In genomic region chr9:101045710-101046338, GRCm38 (mm10) we compare ENCODE assay signal across 12 mouse cellular contexts. TPM values are rescaled to one million over a fixed set of nuclear protein-coding genes. Genes with fewer than 3 reads are reported as not detected.
A peak's percentile ranks its signal among the peaks of the same experiment; 100 is the strongest.
DNase-seq lines count a peak whose midpoint lies in the region; ATAC-seq and TF ChIP-seq lines count a peak whose summit lies in the region.
"Had no signal": no experiment of that assay in that cellular context is flagged by ENCODE, and none has a peak within 500 bp of the region (broad histone marks: within the 10 kb centered on the region; RNA-seq: fewer than 3 reads in every experiment).

No protein-coding gene starts in this region.

- ATAC-seq in heart, embryonic 16.5 days (replicated peaks; ENCODE audit: extremely low read depth, insufficient read depth, low FRiP score) = no peak
- peak; percentile 85 for ATAC-seq in common myeloid progenitor, adult 5-6 weeks (replicated peaks; ENCODE audit: low read depth, poor library complexity, severe bottlenecking)
- no peak for ATAC-seq in liver, postnatal 0 days
- no peak for ATAC-seq in forebrain, postnatal 0 days
- ATAC-seq: forebrain, embryonic 13.5 days had no signal

- no peaks in the 10 kb centered on the region for H3K36me3 ChIP-seq in heart, embryonic 16.5 days (ENCODE audit: control insufficient read depth, insufficient read depth)
- no peaks in the 10 kb centered on the region for H3K36me3 ChIP-seq in liver, postnatal 0 days (replicated peaks; ENCODE audit: insufficient read depth, low read length)
- no peaks in the 10 kb centered on the region for H3K36me3 ChIP-seq in forebrain, postnatal 0 days (ENCODE audit: insufficient read depth)
- H3K36me3 ChIP-seq: heart, embryonic 13.5 days; limb, embryonic 13.5 days had no signal

- H3K4me1 ChIP-seq in heart, embryonic 16.5 days (ENCODE audit: control insufficient read depth, insufficient read depth, low read length) = no peaks in the 10 kb centered on the region
- H3K4me1 ChIP-seq in liver, postnatal 0 days (ENCODE audit: insufficient read depth) = peaks cover 11% of the 10 kb centered on the region
- H3K4me1 ChIP-seq in forebrain, postnatal 0 days (ENCODE audit: insufficient read depth) = no peaks in the 10 kb centered on the region
- H3K4me1 ChIP-seq: forebrain, embryonic 13.5 days; heart, embryonic 13.5 days; limb, embryonic 13.5 days had no signal

- TF ChIP-seq CTCF in liver, postnatal 0 days (IDR thresholded peaks at IDR 0.05; ENCODE audit: low read depth) = no peak
- no peak for TF ChIP-seq CTCF in forebrain, postnatal 0 days (IDR thresholded peaks at IDR 0.05; ENCODE audit: low read depth)

- H3K4me3 ChIP-seq in heart, embryonic 16.5 days (ENCODE audit: low read length) = no peak overlapping the region
- H3K4me3 ChIP-seq in liver, postnatal 0 days (ENCODE audit: low read depth, low read length) = peak overlapping the region; percentile 10; the same call in 1 of the 2 replicates
- H3K4me3 ChIP-seq in forebrain, postnatal 0 days (ENCODE audit: low read depth, low read length) = no peak overlapping the region
- H3K4me3 ChIP-seq: forebrain, embryonic 13.5 days; heart, embryonic 13.5 days; limb, embryonic 13.5 days had no signal

- H3K9ac ChIP-seq in heart, embryonic 16.5 days (ENCODE audit: low read length) = no peak overlapping the region
- H3K9ac ChIP-seq in liver, postnatal 0 days (replicated peaks) = no peak overlapping the region; the same call in 1 of the 2 replicates
- H3K9ac ChIP-seq in forebrain, postnatal 0 days = no peak overlapping the region
- H3K9ac ChIP-seq: forebrain, embryonic 13.5 days; heart, embryonic 13.5 days; limb, embryonic 13.5 days had no signal

- no peak for DNase-seq in heart, adult 9 months (ENCODE audit: low spot score in 2 of 2)
- peak; percentile 25 to 45 for DNase-seq in kidney, adult 8-10 months
- no peak for DNase-seq in liver, postnatal 0 days
- DNase-seq in adrenal gland, adult (ENCODE audit: inconsistent age in 2 of 2, low spot score in 1 of 2) = no peak
- DNase-seq in gastrocnemius, postnatal 4 days (ENCODE audit: low spot score in 2 of 2) = no peak
- no peak for DNase-seq in forebrain, postnatal 0 days
- DNase-seq: cerebellum, postnatal 25 days had no signal

- peak overlapping the region; percentile 32 for H3K4me2 ChIP-seq in heart, embryonic 16.5 days (ENCODE audit: low read depth, low read length)
- peak overlapping the region; percentile 60 for H3K4me2 ChIP-seq in liver, postnatal 0 days (ENCODE audit: low read depth, low read length)
- no peak overlapping the region for H3K4me2 ChIP-seq in forebrain, postnatal 0 days (ENCODE audit: low read depth)
- H3K4me2 ChIP-seq: forebrain, embryonic 13.5 days; heart, embryonic 13.5 days; limb, embryonic 13.5 days had no signal

- TF ChIP-seq EP300 in liver, postnatal 0 days (IDR thresholded peaks at IDR 0.05; ENCODE audit: low read depth) = no peak

- 58% methylated on average over 15 of the region's 15 CpGs for WGBS in heart, embryonic 16.5 days
- 30% methylated on average over 15 of the region's 15 CpGs for WGBS in liver, postnatal 0 days (ENCODE audit: insufficient replicate concordance)
- 63% methylated on average over 15 of the region's 15 CpGs for WGBS in forebrain, postnatal 0 days

- peaks cover 3% of the 10 kb centered on the region; the same call in 1 of the 2 replicates for H3K9me3 ChIP-seq in heart, embryonic 16.5 days (replicated peaks; ENCODE audit: control insufficient read depth, low read length)
- no peaks in the 10 kb centered on the region for H3K9me3 ChIP-seq in liver, postnatal 0 days (ENCODE audit: low read length)
- H3K9me3 ChIP-seq in forebrain, postnatal 0 days (ENCODE audit: low read length) = no peaks in the 10 kb centered on the region
- H3K9me3 ChIP-seq: forebrain, embryonic 13.5 days; heart, embryonic 13.5 days; limb, embryonic 13.5 days had no signal

- no peak overlapping the region for H3K27ac ChIP-seq in heart, embryonic 16.5 days (ENCODE audit: low read length)
- no peak overlapping the region for H3K27ac ChIP-seq in liver, postnatal 0 days (ENCODE audit: low read depth)
- no peak overlapping the region for H3K27ac ChIP-seq in forebrain, postnatal 0 days (ENCODE audit: low read depth, low read length)
- H3K27ac ChIP-seq: forebrain, embryonic 13.5 days; heart, embryonic 13.5 days; limb, embryonic 13.5 days had no signal

- no peaks in the 10 kb centered on the region for H3K27me3 ChIP-seq in heart, embryonic 16.5 days (ENCODE audit: control insufficient read depth, insufficient read depth, low read length)
- H3K27me3 ChIP-seq in liver, postnatal 0 days (ENCODE audit: insufficient read depth, low read length) = no peaks in the 10 kb centered on the region
- no peaks in the 10 kb centered on the region for H3K27me3 ChIP-seq in forebrain, postnatal 0 days (ENCODE audit: insufficient read depth, low read length)
- H3K27me3 ChIP-seq: forebrain, embryonic 13.5 days; heart, embryonic 13.5 days; limb, embryonic 13.5 days had no signal

RNA-seq across cellular contexts. Expression of gene Pccb, which starts 11.1 kb away (rescaled TPM):
- 24.9 and 25.2 TPM in 2 replicates for polyA plus RNA-seq in heart, embryonic 16.5 days (2015; fragmentation: Nextera tagmentation; extraction: Ambion mirVana)
- total RNA-seq in common myeloid progenitor, adult 5-6 weeks (2017) = 13.6 and 17.5 TPM in 2 replicates
- polyA plus RNA-seq in liver, postnatal 0 days (2015; fragmentation: Nextera tagmentation; extraction: Ambion mirVana) = 14.2 and 15.6 TPM in 2 replicates
- 10 to 100 TPM; 48.9 to 51.4 TPM for total RNA-seq in gastrocnemius, postnatal 4 days (2021)
- 49.3 and 50.9 TPM in 2 replicates for total RNA-seq in forebrain, postnatal 0 days (2014; rRNA removed)
- 27.2 and 29.3 TPM in 2 replicates for polyA plus RNA-seq in forebrain, postnatal 0 days (2015; fragmentation: Nextera tagmentation; extraction: Ambion mirVana)

RNA-seq across cellular contexts. Expression of gene Msl2, which starts 28.1 kb away (rescaled TPM):
- 2.4 and 2.9 TPM in 2 replicates for polyA plus RNA-seq in heart, embryonic 16.5 days (2015; fragmentation: Nextera tagmentation; extraction: Ambion mirVana)
- 55.4 and 75.5 TPM in 2 replicates for total RNA-seq in common myeloid progenitor, adult 5-6 weeks (2017)
- 2.2 and 2.4 TPM in 2 replicates for polyA plus RNA-seq in liver, postnatal 0 days (2015; fragmentation: Nextera tagmentation; extraction: Ambion mirVana)
- total RNA-seq in gastrocnemius, postnatal 4 days (2021) = 10 to 100 TPM; 32.1 to 35.0 TPM
- total RNA-seq in forebrain, postnatal 0 days (2014; rRNA removed) = 27.0 and 33.9 TPM in 2 replicates
- 3.6 and 4.9 TPM in 2 replicates for polyA plus RNA-seq in forebrain, postnatal 0 days (2015; fragmentation: Nextera tagmentation; extraction: Ambion mirVana)

Comparison
In these comparisons a context has a peak if more than half of its experiments do, and no peak if none do; other contexts are left out.
1. DNase-seq: peak in kidney, adult 8-10 months (2 of 2); none in heart, adult 9 months (0 of 2), liver, postnatal 0 days (single experiment), adrenal gland, adult (0 of 2), gastrocnemius, postnatal 4 days (0 of 2) and forebrain, postnatal 0 days (single experiment).